Mouse (Mus musculus) 3T3-L1 (cell line): ENCODE data around the gene Faap20.

Experiments used
- DNase-seq: peaks from one replicate; pipeline ENCODE4 v3.0.0-alpha.2; 2015; ENCODE audit warnings: low read depth, low spot score

Faap20 gene

DNA sequence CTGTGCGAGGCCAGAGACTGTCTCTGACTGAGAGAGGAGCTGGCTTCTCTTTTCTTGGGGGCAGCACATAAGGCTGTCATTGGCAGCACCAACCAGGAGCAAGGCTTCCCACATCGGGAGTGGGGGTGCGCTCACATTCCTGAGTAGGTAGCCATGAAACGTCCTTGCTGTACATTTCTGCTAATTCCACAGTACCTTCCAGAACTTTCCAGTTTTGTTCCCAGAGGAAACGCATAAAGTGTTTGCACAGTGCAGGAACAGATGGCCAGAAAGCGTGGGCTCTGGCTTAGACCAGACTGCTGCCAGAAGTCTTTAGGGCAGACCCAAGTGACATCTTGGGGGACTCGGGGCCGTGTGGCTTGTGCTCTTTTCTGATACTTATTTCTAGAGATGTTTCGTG, 34.0 kb downstream of the Faap20 start:
- DNase-seq = peak; percentile 33

DNA sequence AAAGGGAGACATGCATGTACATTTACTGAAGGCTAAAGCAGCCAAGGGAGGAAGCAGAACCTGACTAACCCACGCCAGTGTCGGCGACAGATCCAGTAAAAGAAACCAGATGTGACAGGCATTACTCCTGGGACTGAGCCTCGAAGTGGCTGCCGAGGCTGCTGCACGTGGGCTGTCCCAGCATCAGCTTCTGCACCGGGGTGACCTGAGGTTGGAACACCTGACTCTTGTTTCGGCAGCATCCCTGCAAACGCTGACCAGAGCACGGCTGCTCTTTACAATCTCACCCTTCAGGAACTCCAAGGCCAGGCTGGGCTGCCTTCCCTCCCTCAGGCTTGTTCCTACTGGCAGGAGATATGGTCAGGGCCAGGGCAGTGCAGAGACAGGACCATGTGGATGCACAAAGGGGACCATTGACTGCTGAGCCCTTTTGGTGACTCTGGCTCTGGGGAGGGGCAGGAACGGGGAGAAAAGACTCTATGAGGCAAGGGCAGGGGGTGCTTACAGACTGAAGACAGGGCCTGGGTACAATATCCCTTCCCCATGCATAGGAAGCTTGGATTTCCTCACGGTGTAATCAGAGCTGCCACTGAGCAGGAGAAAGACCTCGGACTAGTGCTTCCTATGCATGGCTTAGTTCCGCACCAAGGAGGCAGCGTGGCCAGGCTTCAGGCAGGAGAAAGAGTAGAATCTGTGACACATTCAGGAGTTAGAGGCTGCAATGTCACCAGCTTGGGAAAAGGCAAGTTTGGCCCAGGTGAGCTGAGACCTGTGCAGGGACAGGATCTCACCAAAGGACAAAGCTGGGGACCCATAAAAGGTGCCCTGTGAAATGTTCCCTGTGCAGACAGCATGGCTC, 35.1 kb downstream of the Faap20 start:
- no peak for DNase-seq

DNA sequence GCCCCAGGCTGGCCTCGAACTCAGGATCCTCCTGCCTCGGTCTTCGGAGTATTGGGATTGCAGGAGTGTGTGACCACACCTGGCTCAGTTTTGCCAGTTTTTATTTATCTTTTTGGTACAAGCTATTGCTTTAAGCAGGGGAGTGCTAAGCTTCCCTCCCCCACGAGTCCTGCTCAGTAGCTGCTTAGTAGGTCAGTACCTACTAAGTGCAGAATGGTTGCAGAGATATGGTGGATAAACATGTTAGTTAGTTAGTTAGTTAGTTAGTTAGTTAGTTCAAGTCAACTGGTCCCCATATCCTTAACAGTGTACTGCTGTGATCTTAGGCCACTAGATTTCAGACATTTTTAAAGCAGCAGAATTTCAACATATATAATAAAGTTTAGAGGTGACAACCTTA, 36.5 kb downstream of the Faap20 start:
- no peak for DNase-seq

DNA sequence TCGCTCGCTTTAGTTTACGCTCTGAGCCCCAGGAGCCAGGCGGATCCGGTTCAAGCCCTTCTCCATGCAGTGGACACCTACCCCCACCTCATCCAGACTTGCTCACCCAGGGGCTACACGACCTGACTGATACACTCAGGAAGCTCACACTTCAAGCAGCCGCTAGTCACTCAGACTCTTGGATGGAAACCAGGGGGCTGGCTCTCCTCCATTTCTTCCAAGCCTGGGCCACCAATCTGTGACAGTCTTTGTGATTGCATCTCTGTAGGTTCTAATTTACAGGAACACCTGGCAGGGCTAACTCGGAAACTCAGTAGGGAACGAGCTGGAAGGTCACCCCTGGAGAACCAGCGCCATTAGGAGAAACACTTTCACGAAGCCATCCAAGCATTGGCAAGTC, 38.1 kb downstream of the Faap20 start:
- no peak for DNase-seq

DNA sequence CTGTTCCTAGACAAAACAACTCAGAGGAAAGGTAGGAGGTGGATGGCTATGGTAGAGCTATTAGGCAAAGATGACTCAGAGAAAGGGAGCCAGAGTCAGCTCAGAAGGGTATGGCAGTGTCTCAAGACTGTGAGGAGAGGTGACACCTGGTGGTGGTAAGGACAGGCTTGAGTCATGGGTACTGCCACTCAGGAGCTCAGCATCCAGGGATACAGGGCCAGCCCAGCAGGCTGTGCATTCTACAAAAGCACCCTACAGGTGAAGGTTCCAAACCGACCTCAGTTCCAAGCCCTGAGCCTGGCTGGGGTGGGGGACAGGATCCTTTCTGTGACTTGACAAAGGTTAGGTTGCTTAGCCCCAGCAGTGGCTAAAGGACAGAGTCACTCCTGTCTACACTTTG, 39.0 kb downstream of the Faap20 start:
- DNase-seq = peak; percentile 57

DNA sequence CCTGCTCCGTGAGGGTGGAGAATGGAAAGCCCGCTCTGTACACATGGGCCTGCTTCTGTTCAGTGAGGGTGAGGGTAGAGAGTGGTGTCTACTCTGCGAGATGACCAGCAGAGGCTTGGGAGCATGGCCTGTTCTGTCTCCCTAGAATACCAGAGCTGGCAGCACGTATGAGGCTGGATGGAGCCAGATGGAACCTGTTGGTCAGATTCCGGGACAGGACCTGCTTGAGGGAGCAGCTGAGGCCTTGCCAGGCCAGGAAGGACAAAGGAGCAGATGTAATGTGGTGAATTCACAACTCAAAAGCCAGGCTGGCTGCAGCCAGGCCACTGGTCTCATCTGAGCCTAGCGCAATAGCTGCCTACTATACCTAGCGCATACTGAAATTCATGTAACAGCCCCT, 40.4 kb downstream of the Faap20 start:
- DNase-seq = no peak

DNA sequence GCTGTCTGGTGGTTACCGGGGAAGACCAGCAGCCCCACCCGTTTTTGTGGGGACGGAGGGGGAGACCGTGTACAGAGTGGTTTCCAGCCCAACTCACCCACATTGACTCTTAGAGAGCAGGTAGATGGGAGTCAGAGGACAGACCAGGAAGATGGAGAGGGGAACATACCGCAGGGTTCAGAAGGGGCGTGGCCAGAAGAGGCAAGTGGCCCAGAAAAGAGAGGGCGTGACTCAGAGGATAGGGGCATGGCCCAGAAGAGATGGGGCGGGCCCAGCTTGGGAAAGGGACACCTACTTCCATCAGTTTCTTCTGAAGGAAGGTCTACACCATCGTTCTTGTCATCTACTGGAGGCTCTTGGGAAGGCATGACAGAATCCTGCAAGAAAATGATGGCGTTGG, 43.3 kb downstream of the Faap20 start:
- no peak for DNase-seq

DNA sequence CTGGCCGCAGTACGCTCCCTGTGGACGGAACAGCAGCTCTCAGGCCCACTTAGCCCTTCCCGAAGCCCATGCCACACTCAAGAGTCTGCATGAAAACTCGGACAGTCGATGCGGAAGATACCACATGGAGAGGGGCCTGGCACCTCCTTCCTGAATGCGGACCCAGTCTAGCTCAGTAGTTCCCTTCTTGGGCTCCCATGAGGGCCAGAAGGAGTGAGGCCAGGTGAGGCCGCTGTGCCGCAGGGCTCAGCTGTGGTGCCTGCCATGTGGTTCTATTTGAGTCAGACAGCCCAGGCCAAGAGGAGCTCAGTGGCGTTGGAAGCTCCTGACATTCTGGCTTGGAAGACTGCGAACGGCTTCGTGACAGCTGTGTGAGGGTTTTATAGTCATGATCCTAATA, 44.8 kb downstream of the Faap20 start:
- no peak for DNase-seq

DNA sequence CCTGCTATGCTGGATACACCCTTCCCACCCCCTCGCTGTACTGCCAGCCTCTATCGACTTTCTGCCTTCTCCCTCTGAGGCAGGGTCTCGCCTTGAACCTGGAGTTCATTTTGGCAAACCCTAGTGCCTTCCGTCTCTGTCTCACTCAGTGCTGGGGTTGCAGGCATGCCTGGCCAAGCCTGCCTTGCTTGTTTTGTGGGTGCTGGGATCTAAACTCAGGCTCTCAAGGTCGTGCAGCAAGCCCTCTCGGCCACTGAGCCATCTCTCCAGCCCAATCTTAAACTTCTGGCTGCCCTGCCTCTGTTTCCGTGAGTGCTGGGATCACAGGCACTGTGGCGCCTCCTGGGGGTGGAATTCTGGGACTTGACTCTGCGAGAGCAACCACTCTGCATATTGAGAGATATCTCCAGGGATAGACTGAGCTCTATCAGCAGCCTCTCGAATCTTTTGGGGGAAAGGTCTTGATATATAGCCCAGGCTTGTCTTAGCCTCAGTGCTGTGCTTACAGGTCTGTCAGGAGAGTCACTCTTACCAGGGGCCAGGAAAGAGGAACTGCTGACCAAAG, 45.5 kb downstream of the Faap20 start:
- DNase-seq = peak; percentile 22

DNA sequence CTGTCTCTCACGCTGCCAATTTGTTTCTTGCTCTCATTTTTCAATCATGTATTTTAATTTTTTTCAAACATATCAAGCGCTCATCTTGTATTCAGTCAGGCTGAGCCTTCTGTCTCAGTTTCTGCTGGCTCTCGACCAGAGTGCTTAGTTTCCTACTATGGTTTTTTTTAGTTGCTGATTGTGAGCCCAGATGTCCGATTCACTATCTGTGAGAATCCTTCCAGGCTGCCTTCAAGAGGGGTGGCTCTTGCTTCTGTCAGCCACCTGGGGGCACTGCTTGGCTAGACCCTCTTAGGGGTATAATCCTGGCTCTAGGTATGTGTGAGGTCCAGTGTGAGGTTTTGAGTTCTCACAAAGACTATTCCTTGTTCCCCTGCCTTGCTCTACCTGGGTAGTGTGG, 46.4 kb downstream of the Faap20 start:
- no peak for DNase-seq

DNA sequence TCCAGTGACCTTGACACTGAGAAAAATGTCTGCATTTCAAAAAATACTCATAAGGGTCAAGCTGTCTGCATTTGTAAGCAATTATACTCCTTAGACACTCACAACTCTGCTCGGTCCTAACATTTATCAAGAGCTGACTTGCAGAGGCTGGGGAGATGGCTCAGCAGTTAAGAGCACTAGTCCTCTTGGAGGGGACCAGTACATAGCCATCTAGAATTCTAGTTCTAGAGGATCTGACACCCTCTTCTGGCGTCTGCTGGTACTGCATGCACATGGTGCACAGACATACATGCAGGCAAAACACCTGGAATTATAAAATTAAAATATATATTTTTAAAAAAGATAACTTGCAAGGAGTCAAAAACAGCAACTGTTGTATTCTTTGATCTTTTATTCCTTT, 47.5 kb downstream of the Faap20 start:
- DNase-seq = peak; percentile 58

DNA sequence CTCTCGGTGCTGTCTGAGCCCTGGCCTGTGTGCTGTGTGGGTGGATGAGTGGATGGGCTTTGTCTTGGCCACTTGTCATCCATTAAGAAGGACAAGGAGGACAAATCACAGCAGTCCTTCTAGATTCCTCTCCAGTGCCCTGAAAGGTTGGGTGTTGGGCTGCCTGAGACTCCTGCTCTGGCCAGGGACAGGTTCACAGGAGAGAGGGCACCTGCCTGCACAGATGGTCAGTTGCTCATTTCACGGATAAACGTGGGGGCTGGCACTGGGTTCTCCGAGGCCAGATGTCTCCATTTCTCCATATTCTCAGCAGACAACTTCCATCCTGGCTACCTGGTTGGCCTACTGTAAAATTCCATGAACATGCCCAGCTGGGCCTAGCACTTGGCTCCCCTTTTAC, 49.2 kb downstream of the Faap20 start:
- no peak for DNase-seq

DNA sequence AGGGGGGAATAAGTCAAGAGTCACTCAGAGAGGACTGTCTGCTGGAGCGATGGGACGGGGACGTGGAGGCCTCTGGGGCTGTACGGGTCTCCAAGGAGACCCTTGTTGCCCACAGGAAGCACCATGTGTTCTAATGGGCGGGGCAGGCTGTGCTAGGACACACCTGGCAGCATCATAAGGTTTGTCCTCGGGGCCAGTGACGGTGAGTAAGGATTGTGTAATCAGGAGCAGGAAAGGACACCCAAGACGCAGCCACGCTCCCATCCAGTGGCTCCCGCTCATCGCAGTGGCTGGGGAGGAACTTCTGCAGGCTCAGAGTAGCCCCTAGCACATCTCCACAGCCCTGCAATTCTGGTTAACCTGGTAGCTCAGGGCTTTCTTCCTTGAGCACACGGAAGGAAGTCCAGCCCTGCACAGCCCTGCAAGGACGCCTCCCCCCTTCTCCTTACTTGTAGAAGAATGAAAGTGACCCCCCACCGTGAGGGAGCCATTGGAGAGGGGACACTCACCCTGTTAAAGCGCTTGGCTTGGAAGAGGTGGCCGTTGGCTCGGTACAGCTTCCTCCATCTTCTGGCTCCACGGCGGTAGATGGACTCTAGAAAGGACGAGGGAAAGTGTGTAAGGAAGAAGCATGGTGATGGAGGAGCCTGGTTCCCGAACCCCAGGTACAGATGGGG, 51.0 kb downstream of the Faap20 start:
- no peak for DNase-seq

DNA sequence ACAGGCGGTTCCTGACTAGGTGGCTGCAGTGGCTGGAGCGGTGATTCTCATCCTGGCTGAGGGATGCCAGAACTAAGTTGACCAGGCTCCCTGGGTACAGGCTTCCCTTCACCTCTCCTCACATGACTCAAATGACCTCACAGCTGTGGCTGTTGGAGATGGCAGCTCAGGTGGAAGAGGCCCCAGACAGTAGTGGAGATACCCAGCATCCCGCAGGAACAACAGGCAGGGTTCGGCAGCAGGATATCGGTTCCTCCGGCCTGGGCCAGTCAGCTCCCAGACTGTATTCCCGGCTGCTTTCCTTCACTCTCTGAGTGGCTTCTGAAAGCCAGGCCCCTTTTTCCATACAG, 51.5 kb downstream of the Faap20 start:
- no peak for DNase-seq

DNA sequence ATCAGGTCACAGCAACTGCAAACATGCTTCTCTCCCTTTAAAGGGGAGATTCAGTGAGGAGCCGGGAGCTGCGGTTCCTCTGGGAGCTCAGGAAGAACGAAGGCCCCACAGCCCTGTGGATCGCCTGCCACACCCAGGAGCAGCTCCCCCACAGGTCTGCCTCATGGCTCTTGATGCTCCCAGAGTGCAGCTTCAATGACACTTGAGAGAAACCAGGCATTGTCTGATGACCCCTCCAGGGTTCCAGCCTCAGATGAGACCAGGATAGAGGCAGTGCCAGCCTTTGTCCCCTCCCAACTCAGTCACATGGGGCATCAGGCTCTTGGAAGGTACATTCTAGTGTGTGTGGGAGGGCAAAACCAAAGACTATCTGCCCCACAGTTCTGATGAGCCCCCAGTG, 52.4 kb downstream of the Faap20 start:
- no peak for DNase-seq

DNA sequence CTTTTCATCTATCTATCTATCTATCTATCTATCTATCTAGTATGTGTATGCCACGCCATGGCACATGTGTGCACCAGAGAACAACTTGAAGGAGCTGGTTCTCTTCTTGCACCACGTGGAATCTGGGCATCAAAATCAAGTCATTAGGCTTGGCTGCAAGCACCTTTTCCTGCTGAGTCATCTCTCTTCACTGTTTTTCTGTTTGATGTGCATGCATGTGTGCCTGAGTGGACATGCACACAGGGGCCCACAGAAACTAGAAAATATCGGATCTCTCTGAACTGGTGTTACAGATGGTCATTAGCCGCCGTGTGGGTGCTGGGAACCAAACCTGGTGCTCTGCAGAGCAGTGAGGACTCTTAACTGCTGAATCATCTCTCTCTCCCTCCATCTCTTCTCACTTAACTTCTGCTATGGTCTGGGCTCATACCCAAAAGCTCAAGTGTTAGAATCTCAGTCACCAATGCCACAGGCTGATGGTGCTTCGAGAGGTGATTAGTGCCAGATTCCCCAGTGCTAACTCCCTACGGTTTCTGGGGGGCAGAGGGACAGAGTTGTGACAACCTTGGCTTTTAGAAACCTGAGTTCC, 55.0 kb downstream of the Faap20 start:
- peak; percentile 23 for DNase-seq

DNA sequence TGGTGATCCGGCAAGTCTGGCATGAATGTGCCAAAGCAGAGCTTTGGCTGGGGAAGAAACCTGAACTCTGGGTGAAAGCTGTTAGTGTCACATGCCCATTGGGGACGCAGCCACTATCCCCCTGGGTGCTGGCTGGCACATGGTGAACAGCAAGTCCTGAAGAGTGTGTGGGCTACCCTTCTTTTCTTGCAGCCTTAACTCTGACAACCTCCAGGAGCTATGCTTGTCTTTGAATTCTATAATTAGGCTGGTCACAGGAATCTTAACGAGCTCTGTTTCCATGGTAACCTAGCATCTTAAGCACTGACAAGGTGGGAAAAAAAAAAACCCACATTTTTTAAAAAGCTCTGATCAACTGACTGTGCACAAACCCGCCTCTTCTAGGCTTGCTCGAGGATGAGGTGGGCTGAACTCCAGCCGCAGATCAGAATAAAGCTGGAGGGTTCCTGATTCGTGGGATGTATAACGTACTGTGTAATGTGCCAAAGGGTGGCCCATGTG, 56.0 kb downstream of the Faap20 start:
- no peak for DNase-seq
